ENCODE assay signal across 19 mouse cellular contexts in genomic region chr10:59790291-59790929, GRCm38 (mm10).
DNase-seq lines count a peak whose midpoint lies in the region; ATAC-seq lines count a peak whose summit lies in the region.
"Had no signal": no experiment of that assay in that cellular context is flagged by ENCODE, and none has a peak within 500 bp of the region (broad histone marks: within the 10 kb centered on the region; RNA-seq: fewer than 3 reads in every experiment).

No protein-coding gene starts in this region.

- no peaks in the 10 kb centered on the region for H3K36me3 ChIP-seq in heart, embryonic 11.5 days (ENCODE audit: control insufficient read depth, insufficient read depth, low read length)
- H3K36me3 ChIP-seq in kidney, embryonic 15.5 days: peaks cover 34% of the 10 kb centered on the region

- DNase-seq in heart, adult 11 months: peak; percentile 55
- DNase-seq in kidney, postnatal 25 days: no peak
- peak; percentile 44 for DNase-seq in urinary bladder, postnatal 14 days (ENCODE audit: low spot score)
- no peak for DNase-seq in urinary bladder, postnatal 4 days (ENCODE audit: low spot score in 2 of 2)
- no peak for DNase-seq in lung, postnatal 36 days
- DNase-seq: adrenal gland, postnatal 14 days; cerebellum, adult 11-12 months; cerebellum, adult 9-10 months; cerebellum, postnatal 25 days; gastrocnemius, postnatal 36 days; heart, adult 18-20 months; heart, postnatal 36 days had no signal

- H3K9ac ChIP-seq in heart, embryonic 11.5 days (ENCODE audit: low read depth, low read length): no peak overlapping the region
- no peak overlapping the region for H3K9ac ChIP-seq in kidney, embryonic 15.5 days
- H3K9ac ChIP-seq: embryonic facial prominence, embryonic 12.5 days; forebrain, embryonic 15.5 days; heart, embryonic 12.5 days; hindbrain, embryonic 15.5 days had no signal

- H3K27me3 ChIP-seq in heart, embryonic 11.5 days (ENCODE audit: control insufficient read depth, insufficient read depth, low read length): no peaks in the 10 kb centered on the region
- no peaks in the 10 kb centered on the region for H3K27me3 ChIP-seq in kidney, embryonic 15.5 days
- H3K27me3 ChIP-seq: embryonic facial prominence, embryonic 12.5 days; forebrain, embryonic 15.5 days; heart, embryonic 12.5 days; hindbrain, embryonic 15.5 days had no signal

- WGBS in heart, embryonic 11.5 days (ENCODE audit: insufficient replicate concordance): 82% methylated on average over 11 of the region's 11 CpGs
- 55% methylated on average over 11 of the region's 11 CpGs for WGBS in kidney, embryonic 15.5 days

- H3K4me3 ChIP-seq in heart, embryonic 11.5 days (ENCODE audit: low read depth, low read length): no peak overlapping the region
- H3K4me3 ChIP-seq in kidney, embryonic 15.5 days (replicated peaks): no peak overlapping the region
- H3K4me3 ChIP-seq: embryonic facial prominence, embryonic 12.5 days; forebrain, embryonic 15.5 days; heart, embryonic 12.5 days; hindbrain, embryonic 15.5 days had no signal

- H3K9me3 ChIP-seq in heart, embryonic 11.5 days (replicated peaks; ENCODE audit: control insufficient read depth, low read length): no peaks in the 10 kb centered on the region
- no peaks in the 10 kb centered on the region for H3K9me3 ChIP-seq in kidney, embryonic 15.5 days (replicated peaks)
- H3K9me3 ChIP-seq: embryonic facial prominence, embryonic 12.5 days; forebrain, embryonic 15.5 days; heart, embryonic 12.5 days; hindbrain, embryonic 15.5 days had no signal

- no peak overlapping the region for H3K27ac ChIP-seq in heart, embryonic 11.5 days (ENCODE audit: low read depth, low read length)
- H3K27ac ChIP-seq in kidney, embryonic 15.5 days: no peak overlapping the region
- H3K27ac ChIP-seq: embryonic facial prominence, embryonic 12.5 days; forebrain, embryonic 15.5 days; hindbrain, embryonic 15.5 days had no signal

- ATAC-seq in heart, embryonic 11.5 days (replicated peaks; ENCODE audit: insufficient number of reproducible peaks, low FRiP score, low TSS enrichment): no peak
- ATAC-seq in kidney, embryonic 15.5 days (replicated peaks; ENCODE audit: low FRiP score): peak; percentile 34; the same call in 1 of the 2 replicates
- ATAC-seq: activated CD4-positive, CD25-positive, alpha-beta regulatory T cell, adult 4 months; forebrain, embryonic 15.5 days had no signal

- no peaks in the 10 kb centered on the region for H3K4me1 ChIP-seq in heart, embryonic 11.5 days (ENCODE audit: control insufficient read depth, insufficient read depth, low read length)
- H3K4me1 ChIP-seq in kidney, embryonic 15.5 days: peaks cover 10% of the 10 kb centered on the region
- H3K4me1 ChIP-seq: embryonic facial prominence, embryonic 12.5 days had no signal

- no peak overlapping the region for H3K4me2 ChIP-seq in heart, embryonic 11.5 days
- no peak overlapping the region for H3K4me2 ChIP-seq in kidney, embryonic 15.5 days
- H3K4me2 ChIP-seq: embryonic facial prominence, embryonic 12.5 days; forebrain, embryonic 15.5 days; heart, embryonic 12.5 days; hindbrain, embryonic 15.5 days had no signal

Comparison
In these comparisons a context has a peak if more than half of its experiments do, and no peak if none do; other contexts are left out.
1. DNase-seq: peak in heart, adult 11 months (single experiment) and urinary bladder, postnatal 14 days (single experiment); none in kidney, postnatal 25 days (0 of 2), urinary bladder, postnatal 4 days (0 of 2) and lung, postnatal 36 days (single experiment).